Mouse (Mus musculus): Measurements from ENCODE around the gene Nol9.

- TF ChIP-seq POLR2A (IDR thresholded peaks at IDR 0.05; ENCODE audit: low read depth, low read length) (no peak), CTCF (IDR thresholded peaks at IDR 0.05; ENCODE audit: borderline replicate concordance, insufficient read depth, low read length) (no peak)
Observed at GRCm38 (mm10) chr4:152092751-152093293, 53.7 kb downstream of the Nol9 start.

Data from embryonic fibroblast, embryonic 13.5 days (primary cell).